Mouse (Mus musculus) heart, postnatal 25 days (tissue): ENCODE measurements at regions not wholly inside any gene's neighbourhood (a gene's known extent, or its start where the extent isn't known, plus 50 kb on each side); places are given as distances from the start of the nearest gene placed in this dataset.

Source experiments
- DNase-seq: peaks from one replicate; pipeline ENCODE4 v3.0.0; 2022; ENCODE audit warnings: low spot score
- intact Hi-C: fragments of 180-260 bp; cut with DNase I; formaldehyde crosslinking; loops from one replicate; pipeline ENCODE4 v1.15.1; 2025

- no peak for DNase-seq
- intact Hi-C loops, result no loop called here
Observed at GRCm38 (mm10) chr1:138771307-138772011, 76.9 kb downstream of the Lhx9 start.

- DNase-seq, result no peak
- intact Hi-C loops, result no loop called here
Observed at GRCm38 (mm10) chr1:138762876-138763275, 85.5 kb downstream of the Lhx9 start.

GRCm38 (mm10) chr1:138757777-138758176 lies 90.6 kb downstream of the Lhx9 start:
- intact Hi-C loops, result no loop called here
- no peak for DNase-seq

- no peak for DNase-seq
- intact Hi-C loops, result no loop called here
Observed at GRCm38 (mm10) chr1:138733308-138733707, 113.4 kb upstream of the Nek7 start.

- DNase-seq, result no peak
- intact Hi-C loops, result no loop called here
Observed at GRCm38 (mm10) chr1:138731008-138731407, 111.1 kb upstream of the Nek7 start.

DNA sequence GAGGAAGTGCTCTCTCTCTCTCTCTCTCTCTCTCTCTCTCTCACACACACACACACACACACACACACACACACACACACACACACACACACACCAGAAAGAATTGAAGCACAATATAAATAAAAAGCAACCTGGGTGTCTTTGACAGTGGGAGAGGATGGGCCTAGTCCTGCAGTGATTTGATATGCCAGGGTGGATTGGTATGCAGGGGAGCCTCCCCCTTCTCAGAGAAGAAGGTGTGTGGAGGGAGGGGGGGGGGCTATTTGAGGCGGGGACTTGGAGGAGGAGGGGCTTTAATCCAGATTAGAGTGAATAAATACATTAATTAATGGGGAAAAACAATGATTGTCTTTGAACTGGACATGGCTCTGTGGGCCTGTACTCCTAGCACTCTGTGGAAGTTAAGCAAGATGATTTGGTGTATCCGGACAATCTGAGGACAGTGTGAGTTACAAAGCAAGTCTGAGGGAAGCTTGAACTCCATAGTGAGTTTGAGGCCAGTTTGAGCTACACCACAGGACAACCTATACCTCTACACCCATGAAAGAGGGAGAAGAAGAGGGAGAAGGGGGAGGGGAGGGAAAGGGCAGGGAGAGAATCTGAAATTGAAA lies 109.3 kb upstream of the Nek7 start:
- intact Hi-C loops, result no loop called here
- DNase-seq, result no peak

GRCm38 (mm10) chr1:138720728-138721127 lies 100.8 kb upstream of the Nek7 start:
- intact Hi-C loops, result no loop called here
- DNase-seq, result peak; percentile 1

GRCm38 (mm10) chr1:138719297-138719696 lies 99.4 kb upstream of the Nek7 start:
- no peak for DNase-seq

DNA sequence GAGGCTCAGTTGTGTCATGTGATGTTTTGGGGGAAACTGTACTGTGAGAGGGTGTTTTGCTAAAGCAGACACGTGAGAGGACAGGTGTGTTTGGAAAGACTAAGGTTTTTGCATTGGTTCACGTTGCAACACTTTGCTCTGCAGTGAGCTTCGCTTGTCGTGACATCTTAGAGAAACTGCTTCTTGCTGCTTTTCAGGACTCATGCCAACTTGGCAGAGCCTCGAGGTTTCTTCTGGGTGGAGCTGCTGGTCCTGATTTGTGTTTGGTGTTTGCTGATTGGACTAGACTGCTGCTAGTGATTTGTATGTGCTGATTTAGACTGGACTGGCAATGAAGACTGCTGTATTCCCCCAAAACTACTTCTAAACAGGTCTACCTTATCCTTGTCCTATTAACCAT lies 97.0 kb upstream of the Nek7 start:
- intact Hi-C loops, result no loop called here
- DNase-seq, result no peak

More at GRCm38 (mm10) chr1:138719297-138719696, 99.4 kb upstream of the Nek7 start:
- intact Hi-C loops, result no loop called here

DNA sequence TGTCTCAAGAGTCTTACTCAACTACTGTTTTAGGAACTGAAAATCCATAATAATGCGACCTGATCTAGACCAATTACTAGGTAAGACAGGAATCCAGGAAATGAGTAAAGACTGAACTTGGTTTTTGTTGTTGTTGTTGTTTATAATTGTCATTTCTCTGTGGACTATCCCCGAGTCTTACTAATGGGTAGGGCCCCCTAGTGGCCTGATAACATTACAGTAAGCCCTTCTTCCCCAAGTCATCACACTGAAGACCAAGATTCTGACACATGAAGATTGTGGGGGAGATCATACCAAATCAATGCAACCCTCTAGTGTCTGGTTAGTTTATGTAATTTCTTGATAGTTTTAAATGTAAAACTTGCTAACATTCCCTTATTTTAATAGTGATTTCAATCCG lies 95.2 kb upstream of the Nek7 start:
- DNase-seq, result no peak
- intact Hi-C loops, result no loop called here

DNA sequence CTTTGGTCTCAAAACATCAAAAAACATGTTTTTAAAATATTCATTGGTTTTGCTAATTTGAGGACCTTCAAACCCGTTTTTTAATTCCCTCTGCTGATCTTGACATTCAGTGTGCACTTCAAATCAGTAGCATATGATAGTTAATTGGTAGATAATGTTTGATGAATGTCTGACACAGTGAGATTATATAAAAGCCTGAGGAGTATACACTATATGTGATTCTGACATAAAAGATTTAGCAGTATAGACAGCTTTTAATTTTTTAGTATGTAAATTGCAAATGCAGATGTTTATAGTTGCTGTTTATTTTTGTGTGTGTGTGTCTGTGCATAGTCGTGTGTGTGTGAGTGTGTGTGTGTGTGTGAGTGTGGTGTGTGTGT lies 89.3 kb upstream of the Nek7 start:
- intact Hi-C loops, result no loop called here
- no peak for DNase-seq

- no peak for DNase-seq
- intact Hi-C loops, result no loop called here
Observed at GRCm38 (mm10) chr1:138708507-138709228, 88.7 kb upstream of the Nek7 start.

DNA sequence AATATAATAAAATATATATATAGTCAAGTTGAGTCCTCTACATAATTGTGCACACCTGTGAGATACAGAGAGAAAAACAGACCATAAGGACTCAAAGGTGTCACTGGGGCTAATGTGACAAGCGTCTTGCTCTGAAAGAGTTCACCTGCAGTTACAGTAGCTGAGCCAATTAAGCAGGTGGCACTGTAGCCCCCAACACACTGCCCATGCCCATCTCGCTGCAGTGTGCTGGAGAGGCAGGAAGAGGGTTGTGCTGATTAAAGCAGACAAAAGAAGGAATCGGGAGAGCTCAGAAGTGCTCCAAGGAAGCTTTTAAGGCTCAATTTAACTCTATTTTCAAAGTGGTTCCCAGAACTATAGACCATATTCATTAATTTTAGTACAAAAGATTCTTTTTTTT lies 88.0 kb upstream of the Nek7 start:
- DNase-seq, result no peak
- intact Hi-C loops, result no loop called here

GRCm38 (mm10) chr1:138703291-138703690 lies 83.3 kb upstream of the Nek7 start:
- intact Hi-C loops, result loop anchor here (5.0 kb wide), 1 partner anchor 376 kb away; no protein-coding TSS in a partner anchor
- DNase-seq, result no peak

- intact Hi-C loops, result no loop called here
- DNase-seq, result no peak
Observed at GRCm38 (mm10) chr1:138689234-138689633, 69.3 kb upstream of the Nek7 start.

- no peak for DNase-seq
- intact Hi-C loops, result no loop called here
Observed at GRCm38 (mm10) chr1:138686746-138687145, 66.8 kb upstream of the Nek7 start.

DNA sequence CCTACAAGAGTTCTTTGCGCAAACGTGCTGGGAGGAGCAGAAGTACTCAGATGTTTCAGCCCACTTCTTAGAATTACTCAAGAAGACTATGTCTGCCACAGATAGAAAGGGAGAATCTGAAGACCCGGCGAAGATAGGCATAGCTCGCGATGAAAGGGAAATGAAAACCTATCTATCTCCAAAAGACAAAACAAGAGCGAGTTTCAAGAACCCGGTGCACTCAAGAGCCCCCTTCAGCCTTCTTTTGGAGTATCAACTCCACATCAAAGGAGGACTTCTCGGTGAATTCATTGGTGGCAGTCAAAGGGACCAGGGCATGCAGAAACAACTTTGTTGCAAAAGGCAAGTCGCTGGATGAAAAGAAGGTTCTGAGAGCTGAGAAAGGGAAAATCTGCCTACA lies 63.8 kb upstream of the Nek7 start:
- no peak for DNase-seq
- intact Hi-C loops, result no loop called here

GRCm38 (mm10) chr1:138681970-138682369 lies 62.0 kb upstream of the Nek7 start:
- intact Hi-C loops, result no loop called here
- no peak for DNase-seq

GRCm38 (mm10) chr1:138674199-138674598 lies 54.3 kb upstream of the Nek7 start:
- no peak for DNase-seq
- intact Hi-C loops, result no loop called here
